Mouse (Mus musculus): ENCODE data around the gene Stk38.

- TF ChIP-seq GATA1 (IDR thresholded peaks at IDR 0.05; ENCODE audit: borderline replicate concordance, low read length) (no peak), FLI1 (IDR thresholded peaks at IDR 0.05; ENCODE audit: low read length) (no peak)
Measured at GRCm38 (mm10) chr17:28961596-28961995, 46.2 kb downstream of the Stk38 start.

All from megakaryocyte, embryonic 14.5 days (primary cell).